Mouse (Mus musculus) gastrocnemius, postnatal 36 days (tissue): ENCODE measurements around the gene Cntnap5b. TPM values are rescaled to one million over a fixed set of nuclear protein-coding genes. Genes with fewer than 3 reads are reported as not detected.
"Not testable (repeated sequence)": the region's sequence is repeated elsewhere in the genome, so short reads cannot be mapped to it uniquely, and the experiment has no call there.

Source experiments
- DNase-seq, 2 experiments: peaks; one replicate each; pipeline ENCODE4 v3.0.0; 2022
- intact Hi-C: fragments of 180-260 bp; cut with DNase I; formaldehyde crosslinking; loops from one replicate; pipeline ENCODE4 v1.15.1; 2025
- long read RNA-seq, 2 experiments: library from polyadenylated mRNA; stranded (forward); transcript quantifications; one replicate each; pipeline ENCODE4 v2.0.0; 2021
- total RNA-seq, 2 experiments: library from RNA; stranded (reverse); gene quantifications; 2 replicates each; pipeline ENCODE4 v1.2.3; 2021

The Cntnap5b gene
- total RNA-seq: under 1 TPM in 1 of 2 experiments, not detected in 1; 0.18 TPM
- long read RNA-seq, experiment 1: 0 reads
- long read RNA-seq, experiment 2: 0 reads

- no peak for DNase-seq
- intact Hi-C loops: no loop called here
Measured at GRCm38 (mm10) chr1:99772614-99773013, at the start of gene Cntnap5b. TSS of gene Cntnap5b (plus strand) at chr1:99772765.

- intact Hi-C loops: no loop called here
Measured at GRCm38 (mm10) chr1:99759996-99760395, 12.6 kb upstream of the Cntnap5b start.

GRCm38 (mm10) chr1:99772183-99772582, 382 bp upstream of the Cntnap5b start:
- DNase-seq: peak in 1 of 2 experiments; percentile 4

More at GRCm38 (mm10) chr1:99759996-99760395, 12.6 kb upstream of the Cntnap5b start:
- DNase-seq: no peak

GRCm38 (mm10) chr1:99774144-99774543, 1.6 kb downstream of the Cntnap5b start:
- intact Hi-C loops: no loop called here
- no peak for DNase-seq

More at GRCm38 (mm10) chr1:99772183-99772582, 382 bp upstream of the Cntnap5b start:
- intact Hi-C loops: no loop called here

- intact Hi-C loops: no loop called here
- no peak for DNase-seq
Measured at GRCm38 (mm10) chr1:99813334-99814110, 41.0 kb downstream of the Cntnap5b start.

- DNase-seq: no peak
- intact Hi-C loops: no loop called here
Measured at GRCm38 (mm10) chr1:99872344-99872743, 99.8 kb downstream of the Cntnap5b start.

- DNase-seq: no peak
- intact Hi-C loops: no loop called here
Measured at GRCm38 (mm10) chr1:99907774-99908173, 135.2 kb downstream of the Cntnap5b start.

GRCm38 (mm10) chr1:99943515-99943914, 170.9 kb downstream of the Cntnap5b start:
- no peak for DNase-seq
- intact Hi-C loops: no loop called here

GRCm38 (mm10) chr1:99959428-99959987, 186.9 kb downstream of the Cntnap5b start:
- DNase-seq: no peak
- intact Hi-C loops: no loop called here

GRCm38 (mm10) chr1:99967300-99968089, 194.9 kb downstream of the Cntnap5b start:
- intact Hi-C loops: no loop called here
- DNase-seq: no peak

- intact Hi-C loops: no loop called here
- no peak for DNase-seq
Measured at GRCm38 (mm10) chr1:99970184-99971086, 197.9 kb downstream of the Cntnap5b start.

GRCm38 (mm10) chr1:100001226-100001625, 228.7 kb downstream of the Cntnap5b start:
- DNase-seq, intact Hi-C loops: not testable (repeated sequence)

GRCm38 (mm10) chr1:100006021-100006745, 233.6 kb downstream of the Cntnap5b start:
- intact Hi-C loops: no loop called here

GRCm38 (mm10) chr1:100041808-100042207, 269.2 kb downstream of the Cntnap5b start:
- intact Hi-C loops: no loop called here
- DNase-seq: no peak

More at GRCm38 (mm10) chr1:100006021-100006745, 233.6 kb downstream of the Cntnap5b start:
- no peak for DNase-seq

- intact Hi-C loops: no loop called here
- DNase-seq: no peak
Measured at GRCm38 (mm10) chr1:100079812-100080211, 307.2 kb downstream of the Cntnap5b start.

- DNase-seq: no peak
- intact Hi-C loops: no loop called here
Measured at GRCm38 (mm10) chr1:100100516-100100915, 328.0 kb downstream of the Cntnap5b start.

- intact Hi-C loops: no loop called here
- DNase-seq: no peak
Measured at GRCm38 (mm10) chr1:100101017-100101416, 328.5 kb downstream of the Cntnap5b start.

GRCm38 (mm10) chr1:100104343-100104742, 331.8 kb downstream of the Cntnap5b start:
- intact Hi-C loops: no loop called here

GRCm38 (mm10) chr1:100122410-100122935, 349.9 kb downstream of the Cntnap5b start:
- DNase-seq: no peak
- intact Hi-C loops: no loop called here

More at GRCm38 (mm10) chr1:100104343-100104742, 331.8 kb downstream of the Cntnap5b start:
- DNase-seq: no peak
